Mouse (Mus musculus): ENCODE measurements around the gene Cdx2.

DNA sequence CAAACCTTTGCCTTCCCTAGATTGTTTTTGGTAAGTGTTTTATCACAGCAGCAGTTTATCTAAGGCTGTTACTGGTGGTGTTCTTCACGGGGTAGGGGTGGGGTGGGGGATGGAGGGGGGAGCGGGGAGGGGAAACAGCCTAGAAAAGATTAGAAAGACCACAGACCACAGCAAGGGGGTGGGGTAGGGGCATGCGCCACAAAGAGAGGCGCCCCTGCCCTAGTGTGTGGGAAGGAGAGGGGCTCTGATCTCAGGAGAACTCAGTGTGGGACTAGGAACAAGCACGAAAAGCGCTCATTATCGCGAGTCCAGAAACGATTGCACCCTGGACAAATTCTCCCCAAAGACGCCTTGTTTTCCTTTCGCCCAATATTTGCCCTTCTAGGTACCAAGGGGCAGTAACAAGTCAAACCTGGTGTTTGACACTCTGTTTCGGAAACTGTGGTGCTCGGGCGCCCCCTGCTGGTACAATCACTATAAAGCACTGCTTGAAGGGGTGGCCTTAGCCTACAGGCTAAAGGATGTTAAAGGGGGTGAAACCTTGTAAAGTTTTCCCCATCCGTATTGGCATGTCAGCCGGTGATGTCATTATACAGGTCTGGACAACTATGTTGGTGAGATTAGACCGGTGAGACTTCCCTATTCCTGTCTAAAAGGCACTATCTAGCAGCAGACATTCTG is 16.3 kb upstream of the Cdx2 start:
- no peak for TF ChIP-seq POLR2A (IDR thresholded peaks at IDR 0.05; ENCODE audit: insufficient read depth, low read length)
- peak; percentile 84 for TF ChIP-seq CTCF (IDR thresholded peaks at IDR 0.05; ENCODE audit: low read depth, low read length)
- TF ChIP-seq EP300 (IDR thresholded peaks at IDR 0.05; ENCODE audit: insufficient read depth, low read depth, low read length), result no peak
